Mouse (Mus musculus): ENCODE measurements at regions not wholly inside any gene's neighbourhood (a gene's known extent, or its start where the extent isn't known, plus 50 kb on each side); places are given as distances from the start of the nearest gene placed in this dataset.

GRCm38 (mm10) chr2:18617520-18617919, 54.7 kb upstream of the Commd3 start:
- ATAC-seq (replicated peaks; ENCODE audit: low read depth, poor library complexity, severe bottlenecking): no peak

- ATAC-seq (replicated peaks; ENCODE audit: low read depth, poor library complexity, severe bottlenecking): peak; percentile 21
These were observed 62.4 kb upstream of the Commd3 start for GRCm38 (mm10) chr2:18609868-18610185.

- peak; percentile 4; the same call in 1 of the 2 replicates for ATAC-seq (replicated peaks; ENCODE audit: low read depth, poor library complexity, severe bottlenecking)
These were observed 62.9 kb upstream of the Commd3 start for GRCm38 (mm10) chr2:18609075-18609867.

GRCm38 (mm10) chr2:18608260-18609074, 63.7 kb upstream of the Commd3 start:
- peak; percentile 71 for ATAC-seq (replicated peaks; ENCODE audit: low read depth, poor library complexity, severe bottlenecking)

- peak; percentile 33 for ATAC-seq (replicated peaks; ENCODE audit: low read depth, poor library complexity, severe bottlenecking)
These were observed 64.5 kb upstream of the Commd3 start for GRCm38 (mm10) chr2:18607586-18608259.

GRCm38 (mm10) chr2:18607088-18607487, 65.1 kb upstream of the Commd3 start:
- 0 out of 2 replicates have a peak, but pooled peaks have one; percentile 8 for ATAC-seq (replicated peaks; ENCODE audit: low read depth, poor library complexity, severe bottlenecking)

GRCm38 (mm10) chr2:18592221-18592620, 80.0 kb upstream of the Commd3 start:
- ATAC-seq (replicated peaks; ENCODE audit: low read depth, poor library complexity, severe bottlenecking): peak; percentile 83

GRCm38 (mm10) chr2:18588232-18588631, 84.0 kb upstream of the Commd3 start:
- ATAC-seq (replicated peaks; ENCODE audit: low read depth, poor library complexity, severe bottlenecking): no peak

GRCm38 (mm10) chr2:18587746-18588231, 84.4 kb upstream of the Commd3 start:
- ATAC-seq (replicated peaks; ENCODE audit: low read depth, poor library complexity, severe bottlenecking): no peak

- ATAC-seq (replicated peaks; ENCODE audit: low read depth, poor library complexity, severe bottlenecking): peak; percentile 58
These were observed 85.1 kb upstream of the Commd3 start for GRCm38 (mm10) chr2:18586925-18587724.

GRCm38 (mm10) chr2:18585564-18586336, 86.4 kb upstream of the Commd3 start:
- ATAC-seq (replicated peaks; ENCODE audit: low read depth, poor library complexity, severe bottlenecking): peak; percentile 39

GRCm38 (mm10) chr2:18558133-18558532, 114.1 kb upstream of the Commd3 start:
- ATAC-seq (replicated peaks; ENCODE audit: low read depth, poor library complexity, severe bottlenecking): no peak

GRCm38 (mm10) chr2:18547964-18548643, 124.1 kb upstream of the Commd3 start:
- no peak for ATAC-seq (replicated peaks; ENCODE audit: low read depth, poor library complexity, severe bottlenecking)

GRCm38 (mm10) chr2:18524387-18524786, 131.8 kb upstream of the Dnajc1 start:
- peak; percentile 85 for ATAC-seq (replicated peaks; ENCODE audit: low read depth, poor library complexity, severe bottlenecking)

- ATAC-seq (replicated peaks; ENCODE audit: low read depth, poor library complexity, severe bottlenecking): no peak
These were observed 131.3 kb upstream of the Dnajc1 start for GRCm38 (mm10) chr2:18523911-18524310.

- peak; percentile 52; the same call in 1 of the 2 replicates for ATAC-seq (replicated peaks; ENCODE audit: low read depth, poor library complexity, severe bottlenecking)
These were observed 120.8 kb upstream of the Dnajc1 start for GRCm38 (mm10) chr2:18513435-18513834.

GRCm38 (mm10) chr2:18509317-18509716, 116.7 kb upstream of the Dnajc1 start:
- no peak for ATAC-seq (replicated peaks; ENCODE audit: low read depth, poor library complexity, severe bottlenecking)

GRCm38 (mm10) chr2:18473361-18473771, 80.7 kb upstream of the Dnajc1 start:
- no peak for ATAC-seq (replicated peaks; ENCODE audit: low read depth, poor library complexity, severe bottlenecking)
